Mouse (Mus musculus): ENCODE data around the gene Pinlyp.

DNA sequence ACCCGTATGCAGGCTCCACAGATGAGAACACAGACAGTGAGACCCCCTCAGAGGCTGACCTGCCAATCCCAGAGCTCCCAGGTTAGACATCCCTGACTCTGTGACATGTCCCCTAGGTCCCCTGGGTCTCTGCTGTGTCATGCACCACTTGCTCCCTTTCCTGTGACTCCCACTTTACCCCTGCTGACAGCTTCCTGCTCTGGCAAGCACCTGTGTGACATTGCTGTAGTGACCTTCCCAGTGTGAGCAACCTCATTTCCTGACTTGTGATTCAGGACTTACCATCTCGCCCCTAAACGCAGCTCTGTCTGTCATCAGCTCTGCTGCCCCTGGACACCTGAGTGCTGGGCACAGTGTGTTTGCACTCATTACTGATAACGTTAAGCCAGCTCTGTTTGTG is 25.2 kb upstream of the Pinlyp start:
- TF ChIP-seq CTCF (IDR thresholded peaks at IDR 0.05; ENCODE audit: low read depth) (no peak), EP300 (IDR thresholded peaks at IDR 0.05; ENCODE audit: low read depth) (no peak)
